Mouse (Mus musculus) midbrain, embryonic 15.5 days (tissue): ENCODE measurements around the gene Clec18a. TPM values are rescaled to one million over a fixed set of nuclear protein-coding genes. Genes with fewer than 3 reads are reported as not detected.
"Not testable (repeated sequence)": the region's sequence is repeated elsewhere in the genome, so short reads cannot be mapped to it uniquely, and the experiment has no call there.

Source experiments
- ATAC-seq: fragments of 200-750 bp; cut with Nextera tagmentation; replicated peaks from 2 replicates; pipeline ENCODE4 v1.8.0; 2017; ENCODE audit warnings: moderate TSS enrichment
- H3K27ac ChIP-seq: fragments of 300-500 bp; sonication (generic); 2 replicates; pipeline ENCODE4 v1.5.1; 2015; ENCODE audit warnings: mild to moderate bottlenecking, inconsistent platforms
- H3K27me3 ChIP-seq: fragments of 300-500 bp; sonication (generic); replicated peaks from 2 replicates; pipeline ENCODE4 v1.6.1; 2015; ENCODE audit warnings: inconsistent platforms
- H3K36me3 ChIP-seq: fragments of 300-500 bp; sonication (generic); replicated peaks from 2 replicates; pipeline ENCODE4 v1.6.1; 2015; ENCODE audit warnings: inconsistent platforms
- H3K4me1 ChIP-seq: fragments of 300-500 bp; sonication (generic); 2 replicates; pipeline ENCODE4 v1.6.1; 2015; ENCODE audit warnings: inconsistent platforms
- H3K4me2 ChIP-seq: fragments of 300-500 bp; sonication (generic); 2 replicates; pipeline ENCODE4 v1.6.1; 2015; ENCODE audit warnings: inconsistent platforms, mild to moderate bottlenecking, moderate library complexity
- H3K4me3 ChIP-seq: fragments of 300-500 bp; sonication (generic); 2 replicates; pipeline ENCODE4 v1.5.1; 2015; ENCODE audit warnings: mild to moderate bottlenecking, inconsistent platforms
- H3K9ac ChIP-seq: fragments of 300-500 bp; sonication (generic); 2 replicates; pipeline ENCODE4 v1.6.1; 2015; ENCODE audit warnings: mild to moderate bottlenecking, inconsistent platforms
- H3K9me3 ChIP-seq: fragments of 300-500 bp; sonication (generic); 2 replicates; pipeline ENCODE4 v1.6.1; 2016; ENCODE audit warnings: inconsistent platforms
- WGBS: fragments of 180-500 bp; shearing (Covaris S2); methylation state at CpG from one replicate; pipeline ENCODE4 v1.1.7; 2015; ENCODE audit warnings: mixed read lengths; 5-methylcytosine and 5-hydroxymethylcytosine counted together
- microRNA-seq: library from miRNA; unstranded; fragments of <30 nt; microRNA quantifications from one replicate; pipeline ENCODE4, GENCODE M21; 2016
- polyA plus RNA-seq: library from polyadenylated mRNA; unstranded; fragments of >200 nt; fragmentation: Nextera tagmentation; extraction: Ambion mirVana; gene quantifications from 2 replicates; pipeline ENCODE4 v1.2.1, GENCODE M21; 2015

The Clec18a gene
- polyA plus RNA-seq, 1 experiment from 2014 or later, result 0.53 TPM

GRCm38 (mm10) chr8:111029589-111029988, 62.6 kb downstream of the Clec18a start:
- Histone ChIP-seq H3K4me2 (no peak overlapping the region), H3K4me3 (no peak overlapping the region), H3K27me3 (peaks cover 9% of the 10 kb centered on the region; the same call in 1 of the 2 replicates), H3K27ac (no peak overlapping the region), H3K9me3 (no peaks in the 10 kb centered on the region), H3K36me3 (no peaks in the 10 kb centered on the region), H3K9ac (no peak overlapping the region), H3K4me1 (peaks cover 14% of the 10 kb centered on the region)
- ATAC-seq, result no peak
- WGBS, result 59% methylated on average over 4 of the region's 4 CpGs

GRCm38 (mm10) chr8:111027391-111027937, 64.8 kb downstream of the Clec18a start:
- Histone ChIP-seq H3K4me1 (peaks cover 9% of the 10 kb centered on the region), H3K36me3 (no peaks in the 10 kb centered on the region), H3K4me3 (peak overlapping the region; percentile 62), H3K9ac (peak overlapping the region; percentile 87), H3K4me2 (peak overlapping the region; percentile 88), H3K27me3 (peaks cover 9% of the 10 kb centered on the region; the same call in 1 of the 2 replicates), H3K9me3 (no peaks in the 10 kb centered on the region), H3K27ac (peak overlapping the region; percentile 79)
- under 1% methylated on average over 31 of the region's 31 CpGs for WGBS
- peak; percentile 95 for ATAC-seq

GRCm38 (mm10) chr8:111026609-111027008, 65.6 kb downstream of the Clec18a start:
- H3K27ac ChIP-seq, H3K4me2 ChIP-seq, ATAC-seq, H3K9ac ChIP-seq, H3K9me3 ChIP-seq, H3K4me1 ChIP-seq, H3K36me3 ChIP-seq, H3K27me3 ChIP-seq, H3K4me3 ChIP-seq: not testable (repeated sequence)
- 77% methylated on average over 2 of the region's 2 CpGs for WGBS

- H3K9ac ChIP-seq, H3K27ac ChIP-seq, H3K4me3 ChIP-seq, H3K4me2 ChIP-seq, H3K4me1 ChIP-seq, H3K27me3 ChIP-seq, H3K9me3 ChIP-seq, ATAC-seq: not testable (repeated sequence)
- WGBS, result 92% methylated on average over 9 of the region's 10 CpGs
- peaks cover 45% of the 10 kb centered on the region for H3K36me3 ChIP-seq
These were observed 81.8 kb downstream of the Clec18a start for GRCm38 (mm10) chr8:111010230-111010991.

Small RNAs within 50 kb of the gene (microRNA-seq; reads per million reads assigned to microRNA genes)
- gene Gm24103, result not detected
- gene Mir3473d, result 0.74 reads per million

Other genes starting within 250 kb of the Clec18a start
- 74.9 and 77.1 TPM in 2 replicates for gene Cog4, start 245.8 kb downstream of the Clec18a start, polyA plus RNA-seq
- 99.3 and 101 TPM in 2 replicates for gene Sf3b3, start 245.6 kb downstream of the Clec18a start, polyA plus RNA-seq
- 7.3 and 8.0 TPM in 2 replicates for gene Fuk, start 189.9 kb downstream of the Clec18a start, polyA plus RNA-seq
- 28.0 and 29.2 TPM in 2 replicates for gene St3gal2, start 172.5 kb downstream of the Clec18a start, polyA plus RNA-seq
- 12.1 and 12.8 TPM in 2 replicates for gene Ddx19a, start 94.6 kb downstream of the Clec18a start, polyA plus RNA-seq
- gene Ddx19b, start 60.7 kb downstream of the Clec18a start, polyA plus RNA-seq, result 7.9 and 8.0 TPM in 2 replicates
- 86.1 and 91.0 TPM in 2 replicates for gene Aars, start 59.3 kb downstream of the Clec18a start, polyA plus RNA-seq
- gene Exosc6, start 36.1 kb downstream of the Clec18a start, polyA plus RNA-seq, result not detected in 2 replicates
- 10.4 and 10.8 TPM in 2 replicates for gene Pdpr, start 2.2 kb upstream of the Clec18a start, polyA plus RNA-seq
- 65.6 and 66.9 TPM in 2 replicates for gene Glg1, start 166.8 kb upstream of the Clec18a start, polyA plus RNA-seq
- gene Rfwd3, start 207.8 kb upstream of the Clec18a start, polyA plus RNA-seq, result 23.5 and 24.5 TPM in 2 replicates
- 0.37 and 0.57 TPM in 2 replicates for gene Mlkl, start 245.8 kb upstream of the Clec18a start, polyA plus RNA-seq